Mouse (Mus musculus) kidney, embryonic 14.5 days (tissue): Measurements from ENCODE around the gene Mrto4. TPM values are rescaled to one million over a fixed set of nuclear protein-coding genes. Genes with fewer than 3 reads are reported as not detected.

Source experiments
- ATAC-seq: fragments of 200-750 bp; cut with Nextera tagmentation; 2 replicates; pipeline ENCODE4 v1.8.0; 2017; ENCODE audit warnings: moderate number of reproducible peaks, mild to moderate bottlenecking, moderate TSS enrichment, moderate library complexity; ENCODE audit not compliant: low FRiP score, low TSS enrichment
- H3K27ac ChIP-seq: fragments of 300-500 bp; sonication (generic); 2 replicates; pipeline ENCODE4 v1.5.1; 2014; ENCODE audit warnings: low read depth, mild to moderate bottlenecking, low read length, moderate library complexity, mixed read lengths
- H3K27me3 ChIP-seq: fragments of 300-500 bp; sonication (generic); 2 replicates; pipeline ENCODE4 v1.6.1; 2014; ENCODE audit warnings: mild to moderate bottlenecking, low read length; ENCODE audit not compliant: control insufficient read depth, insufficient read depth
- H3K36me3 ChIP-seq: fragments of 300-500 bp; sonication (generic); 2 replicates; pipeline ENCODE4 v1.6.1; 2014; ENCODE audit warnings: low read length, mixed read lengths; ENCODE audit not compliant: control insufficient read depth, insufficient read depth
- H3K4me1 ChIP-seq: fragments of 300-500 bp; sonication (generic); 2 replicates; pipeline ENCODE4 v1.6.1; 2014; ENCODE audit warnings: low read length, mixed read lengths; ENCODE audit not compliant: control insufficient read depth, insufficient read depth
- H3K4me2 ChIP-seq: fragments of 300-500 bp; sonication (generic); replicated peaks from 2 replicates; pipeline ENCODE4 v1.6.1; 2014; ENCODE audit warnings: low read depth, mild to moderate bottlenecking, low read length
- H3K4me3 ChIP-seq: fragments of 300-500 bp; sonication (generic); 2 replicates; pipeline ENCODE4 v1.5.1; 2014; ENCODE audit warnings: mild to moderate bottlenecking, low read length
- H3K9ac ChIP-seq: fragments of 300-500 bp; sonication (generic); 2 replicates; pipeline ENCODE4 v1.6.1; 2014; ENCODE audit warnings: low read depth, mild to moderate bottlenecking, low read length, moderate library complexity
- H3K9me3 ChIP-seq: fragments of 300-500 bp; sonication (generic); 2 replicates; pipeline ENCODE4 v1.6.1; 2016; ENCODE audit warnings: low read length; ENCODE audit not compliant: control insufficient read depth
- WGBS: fragments of 180-500 bp; shearing (Covaris S2); extraction: QIAGEN DNeasy Blood & Tissue Kit; methylation state at CpG from one replicate; pipeline ENCODE4 v1.1.7; 2014; 5-methylcytosine and 5-hydroxymethylcytosine counted together
- polyA plus RNA-seq: library from polyadenylated mRNA; unstranded; fragments of >200 nt; fragmentation: Nextera tagmentation; extraction: Ambion mirVana; gene quantifications from 2 replicates; pipeline ENCODE4 v1.2.1, GENCODE M21; 2014

Mrto4 gene
- polyA plus RNA-seq, 1 experiment from 2014 or later: 143 TPM

GRCm38 (mm10) chr4:139380207-139380748 lies 27.9 kb upstream of the Mrto4 start:
- WGBS: under 1% methylated on average over 51 of the region's 54 CpGs
- Histone ChIP-seq H3K4me3 (peak overlapping the region; percentile 93), H3K4me1 (peaks cover 14% of the 10 kb centered on the region), H3K27ac (peak overlapping the region; percentile 70; the same call in 1 of the 2 replicates), H3K9me3 (no peaks in the 10 kb centered on the region), H3K9ac (peak overlapping the region; percentile 86), H3K36me3 (peaks cover 21% of the 10 kb centered on the region), H3K4me2 (peak overlapping the region; percentile 61), H3K27me3 (no peaks in the 10 kb centered on the region)
- peak; percentile 99 for ATAC-seq

GRCm38 (mm10) chr4:139379719-139380118 lies 27.3 kb upstream of the Mrto4 start:
- Histone ChIP-seq H3K4me1 (peaks cover 14% of the 10 kb centered on the region), H3K4me3 (peak overlapping the region; percentile 93), H3K4me2 (peak overlapping the region; percentile 61), H3K27ac (peak overlapping the region; percentile 70; the same call in 1 of the 2 replicates), H3K9me3 (no peaks in the 10 kb centered on the region), H3K27me3 (no peaks in the 10 kb centered on the region), H3K36me3 (peaks cover 27% of the 10 kb centered on the region), H3K9ac (peak overlapping the region; percentile 86)
- 12% methylated on average over 8 of the region's 8 CpGs for WGBS
- ATAC-seq: no peak

GRCm38 (mm10) chr4:139373531-139373930 lies 21.2 kb upstream of the Mrto4 start:
- Histone ChIP-seq H3K27me3 (no peaks in the 10 kb centered on the region), H3K27ac (no peak overlapping the region), H3K4me1 (no peaks in the 10 kb centered on the region), H3K36me3 (peaks cover 83% of the 10 kb centered on the region), H3K9me3 (no peaks in the 10 kb centered on the region), H3K9ac (no peak overlapping the region), H3K4me2 (no peak overlapping the region), H3K4me3 (no peak overlapping the region)
- ATAC-seq: no peak
- 89% methylated on average over 10 of the region's 10 CpGs for WGBS

GRCm38 (mm10) chr4:139373130-139373529 lies 20.8 kb upstream of the Mrto4 start:
- no peak for ATAC-seq
- Histone ChIP-seq H3K27me3 (no peaks in the 10 kb centered on the region), H3K4me1 (no peaks in the 10 kb centered on the region), H3K9me3 (no peaks in the 10 kb centered on the region), H3K36me3 (peaks cover 87% of the 10 kb centered on the region), H3K27ac (no peak overlapping the region), H3K9ac (no peak overlapping the region), H3K4me2 (no peak overlapping the region), H3K4me3 (no peak overlapping the region)
- WGBS: 94% methylated on average over 4 of the region's 4 CpGs

GRCm38 (mm10) chr4:139368038-139368437 lies 15.7 kb upstream of the Mrto4 start:
- Histone ChIP-seq H3K4me3 (no peak overlapping the region), H3K9ac (no peak overlapping the region), H3K27ac (no peak overlapping the region), H3K4me2 (no peak overlapping the region), H3K27me3 (no peaks in the 10 kb centered on the region), H3K4me1 (no peaks in the 10 kb centered on the region), H3K36me3 (peaks cover 94% of the 10 kb centered on the region), H3K9me3 (no peaks in the 10 kb centered on the region)
- no peak for ATAC-seq
- 94% methylated on average over 5 of the region's 5 CpGs for WGBS

- no peak overlapping the region for H3K4me3 ChIP-seq
- no peaks in the 10 kb centered on the region for H3K4me1 ChIP-seq
- no peak for ATAC-seq
- 94% methylated on average over 3 of the region's 3 CpGs for WGBS
- H3K4me2 ChIP-seq: no peak overlapping the region
- no peak overlapping the region for H3K9ac ChIP-seq
- H3K36me3 ChIP-seq: peaks cover 94% of the 10 kb centered on the region
- no peaks in the 10 kb centered on the region for H3K9me3 ChIP-seq
- H3K27ac ChIP-seq: no peak overlapping the region
- H3K27me3 ChIP-seq: no peaks in the 10 kb centered on the region
Measured at GRCm38 (mm10) chr4:139367336-139367735, 15.0 kb upstream of the Mrto4 start.

- H3K27ac ChIP-seq: no peak overlapping the region
- H3K9me3 ChIP-seq: no peaks in the 10 kb centered on the region
- WGBS: 90% methylated on average over 11 of the region's 11 CpGs
- H3K4me3 ChIP-seq: no peak overlapping the region
- H3K27me3 ChIP-seq: no peaks in the 10 kb centered on the region
- no peak for ATAC-seq
- H3K36me3 ChIP-seq: peaks cover 97% of the 10 kb centered on the region
- H3K4me1 ChIP-seq: no peaks in the 10 kb centered on the region
- no peak overlapping the region for H3K9ac ChIP-seq
- H3K4me2 ChIP-seq: no peak overlapping the region
Measured at GRCm38 (mm10) chr4:139360761-139361548, 8.6 kb upstream of the Mrto4 start.

- WGBS: 94% methylated on average over 3 of the region's 3 CpGs
Measured at GRCm38 (mm10) chr4:139357211-139357610, 4.8 kb upstream of the Mrto4 start.

GRCm38 (mm10) chr4:139352832-139353231 lies 456 bp upstream of the Mrto4 start:
- Histone ChIP-seq H3K4me3 (peak overlapping the region; percentile 80), H3K9ac (peak overlapping the region; percentile 91), H3K36me3 (peaks cover 49% of the 10 kb centered on the region), H3K4me2 (peak overlapping the region; percentile 92), H3K9me3 (no peaks in the 10 kb centered on the region), H3K27ac (peak overlapping the region; percentile 98), H3K4me1 (peaks cover 9% of the 10 kb centered on the region), H3K27me3 (no peaks in the 10 kb centered on the region)
- WGBS: 0% methylated on average over 7 of the region's 7 CpGs
- ATAC-seq: no peak

More at GRCm38 (mm10) chr4:139357211-139357610, 4.8 kb upstream of the Mrto4 start:
- H3K27me3 ChIP-seq: no peaks in the 10 kb centered on the region
- no peak overlapping the region for H3K9ac ChIP-seq
- H3K4me3 ChIP-seq: no peak overlapping the region
- no peak for ATAC-seq
- H3K27ac ChIP-seq: no peak overlapping the region
- H3K9me3 ChIP-seq: no peaks in the 10 kb centered on the region
- H3K4me2 ChIP-seq: no peak overlapping the region
- no peaks in the 10 kb centered on the region for H3K4me1 ChIP-seq
- H3K36me3 ChIP-seq: peaks cover 73% of the 10 kb centered on the region
